Mouse (Mus musculus): ENCODE data around the gene Tbc1d8.

DNA sequence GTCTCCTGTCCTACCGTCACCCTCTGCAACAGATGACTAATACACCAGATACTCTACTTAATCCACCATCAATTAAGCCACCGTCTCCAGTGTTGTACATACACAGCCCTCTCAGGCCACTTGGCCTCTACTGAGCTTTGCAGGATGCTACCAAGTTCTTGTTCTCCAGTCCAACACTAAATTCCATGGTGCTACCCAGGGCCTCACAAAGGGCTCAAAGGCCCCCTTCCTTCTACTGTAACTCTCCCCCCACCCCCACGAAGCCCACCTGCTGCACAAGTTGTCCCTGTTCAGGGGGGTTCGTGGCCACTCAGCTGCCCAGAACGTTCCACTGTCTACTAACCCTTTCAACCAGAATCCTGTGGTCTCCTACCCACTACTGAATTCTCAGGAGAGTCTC is 1.5 kb downstream of the Tbc1d8 start:
- TF ChIP-seq CTCF (IDR thresholded peaks at IDR 0.05; ENCODE audit: extremely low read depth, insufficient read depth, insufficient read length, insufficient replicate concordance) (no peak), POLR2A (IDR thresholded peaks at IDR 0.05; ENCODE audit: low read depth, low read length) (no peak)
